Mouse (Mus musculus): ENCODE measurements at regions not wholly inside any gene's neighbourhood (a gene's known extent, or its start where the extent isn't known, plus 50 kb on each side); places are given as distances from the start of the nearest gene placed in this dataset.

DNA sequence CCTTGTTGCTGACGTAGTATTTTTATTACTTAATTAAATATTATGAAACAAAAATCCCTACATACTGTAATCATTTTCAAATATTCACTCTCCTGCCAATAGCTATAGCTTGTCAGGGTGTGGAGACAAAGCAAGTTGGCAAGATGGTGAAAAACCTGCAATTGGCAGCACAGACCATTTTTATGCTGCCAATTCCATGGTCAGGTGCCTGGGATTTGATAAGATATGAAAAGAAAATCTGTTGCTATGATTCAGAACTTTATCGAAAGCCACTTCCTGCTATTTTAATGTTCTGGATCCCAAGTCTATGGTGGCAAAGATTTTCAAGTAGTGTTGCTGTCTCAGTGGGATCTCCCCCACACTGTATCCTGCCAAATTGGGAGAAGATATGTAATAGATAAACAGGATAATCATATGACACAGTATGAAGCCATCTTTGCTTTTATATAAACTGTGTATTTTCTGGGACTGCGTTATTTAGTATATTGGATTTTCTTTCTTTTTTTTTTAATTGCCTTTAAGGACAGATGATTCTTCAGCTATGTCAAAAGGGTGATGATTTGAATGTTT, 165.3 kb upstream of the Lrrc3b start:
- ATAC-seq (ENCODE audit: low FRiP score) (no peak), DNase-seq (ENCODE audit: low spot score) (no peak)
- WGBS, result 93% methylated on average over 3 of the region's 3 CpGs
- Histone ChIP-seq H3K4me3 (replicated peaks; ENCODE audit: low read length) (no peak overlapping the region), H3K9ac (no peak overlapping the region), H3K27me3 (ENCODE audit: control insufficient read depth, insufficient read depth, low read length) (no peaks in the 10 kb centered on the region), H3K4me2 (replicated peaks) (no peak overlapping the region), H3K36me3 (replicated peaks; ENCODE audit: control insufficient read depth, insufficient read depth) (no peaks in the 10 kb centered on the region), H3K4me1 (replicated peaks; ENCODE audit: control insufficient read depth, insufficient read depth, low read length) (no peaks in the 10 kb centered on the region), H3K27ac (no peak overlapping the region), H3K9me3 (ENCODE audit: control insufficient read depth, low read length) (no peaks in the 10 kb centered on the region)

GRCm38 (mm10) chr14:15610166-15610565, 171.4 kb upstream of the Lrrc3b start:
- ATAC-seq (ENCODE audit: low FRiP score) (no peak), DNase-seq (ENCODE audit: low spot score) (no peak)
- WGBS, result 39% methylated on average over 1 of the region's 1 CpGs
- no peaks in the 10 kb centered on the region for H3K4me1 ChIP-seq (replicated peaks; ENCODE audit: control insufficient read depth, insufficient read depth, low read length)
- no peak overlapping the region for H3K4me2 ChIP-seq (replicated peaks)
- no peak overlapping the region for H3K27ac ChIP-seq
- H3K4me3 ChIP-seq (replicated peaks; ENCODE audit: low read length), result no peak overlapping the region
- no peaks in the 10 kb centered on the region for H3K9me3 ChIP-seq (ENCODE audit: control insufficient read depth, low read length)
- H3K9ac ChIP-seq, result no peak overlapping the region
- H3K27me3 ChIP-seq (ENCODE audit: control insufficient read depth, insufficient read depth, low read length), result no peaks in the 10 kb centered on the region
- H3K36me3 ChIP-seq (replicated peaks; ENCODE audit: control insufficient read depth, insufficient read depth), result no peaks in the 10 kb centered on the region

DNA sequence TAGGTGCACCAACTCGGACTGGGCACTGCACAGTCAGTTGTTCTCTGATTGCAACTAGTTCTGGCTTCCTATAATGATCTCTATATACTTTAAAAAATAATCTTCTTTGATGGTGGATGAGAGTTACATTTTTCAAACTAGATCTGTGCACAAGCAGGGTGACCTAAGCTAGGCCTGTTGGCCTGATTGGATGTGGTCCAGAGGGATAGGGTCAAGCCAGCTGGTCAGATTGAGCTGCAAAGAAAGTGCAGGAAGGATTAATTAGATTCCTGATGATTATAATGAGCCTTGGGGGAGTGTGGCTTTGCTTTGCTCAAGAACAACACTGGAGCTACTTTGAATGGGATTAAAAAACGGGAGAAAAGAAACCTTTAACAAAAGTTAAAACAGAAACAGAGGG, 195.8 kb upstream of the Lrrc3b start:
- no peaks in the 10 kb centered on the region for H3K4me1 ChIP-seq (replicated peaks; ENCODE audit: control insufficient read depth, insufficient read depth, low read length)
- no peak for ATAC-seq (ENCODE audit: low FRiP score)
- no peak for DNase-seq (ENCODE audit: low spot score)

DNA sequence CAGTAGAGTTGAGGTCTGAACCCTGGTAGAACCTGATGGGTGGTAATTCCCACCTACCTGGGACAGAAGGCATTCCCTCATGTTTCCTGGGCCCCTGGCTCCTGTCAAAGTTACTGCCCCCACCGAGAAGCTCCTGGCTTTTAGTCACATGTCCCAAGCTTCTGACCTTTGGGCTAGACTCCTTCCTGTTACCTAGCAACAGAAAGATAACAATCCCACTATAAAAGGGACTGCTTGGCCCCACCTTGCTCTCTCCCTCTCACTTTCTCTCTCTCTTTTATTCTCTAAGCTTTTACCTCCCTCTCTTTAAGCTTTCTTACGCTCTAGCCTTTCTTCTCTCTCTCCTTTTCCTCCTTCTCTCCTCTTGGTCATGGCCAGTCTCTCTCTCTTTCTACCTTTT, 198.9 kb upstream of the Lrrc3b start:
- Histone ChIP-seq H3K36me3 (replicated peaks; ENCODE audit: control insufficient read depth, insufficient read depth) (no peaks in the 10 kb centered on the region), H3K4me2 (replicated peaks) (no peak overlapping the region), H3K27me3 (ENCODE audit: control insufficient read depth, insufficient read depth, low read length) (no peaks in the 10 kb centered on the region), H3K4me3 (replicated peaks; ENCODE audit: low read length) (no peak overlapping the region), H3K9ac (no peak overlapping the region), H3K4me1 (replicated peaks; ENCODE audit: control insufficient read depth, insufficient read depth, low read length) (no peaks in the 10 kb centered on the region), H3K9me3 (ENCODE audit: control insufficient read depth, low read length) (no peaks in the 10 kb centered on the region), H3K27ac (no peak overlapping the region)
- WGBS, result 84% methylated on average over 2 of the region's 2 CpGs
- DNase-seq (ENCODE audit: low spot score) (no peak), ATAC-seq (ENCODE audit: low FRiP score) (no peak)

More for the DNA sequence above, 195.8 kb upstream of the Lrrc3b start:
- H3K36me3 ChIP-seq (replicated peaks; ENCODE audit: control insufficient read depth, insufficient read depth), result no peaks in the 10 kb centered on the region
- H3K4me3 ChIP-seq (replicated peaks; ENCODE audit: low read length), result no peak overlapping the region
- no peaks in the 10 kb centered on the region for H3K9me3 ChIP-seq (ENCODE audit: control insufficient read depth, low read length)
- no peak overlapping the region for H3K9ac ChIP-seq
- H3K27me3 ChIP-seq (ENCODE audit: control insufficient read depth, insufficient read depth, low read length), result no peaks in the 10 kb centered on the region
- no peak overlapping the region for H3K27ac ChIP-seq
- 46% methylated on average over 2 of the region's 2 CpGs for WGBS
- no peak overlapping the region for H3K4me2 ChIP-seq (replicated peaks)

DNA sequence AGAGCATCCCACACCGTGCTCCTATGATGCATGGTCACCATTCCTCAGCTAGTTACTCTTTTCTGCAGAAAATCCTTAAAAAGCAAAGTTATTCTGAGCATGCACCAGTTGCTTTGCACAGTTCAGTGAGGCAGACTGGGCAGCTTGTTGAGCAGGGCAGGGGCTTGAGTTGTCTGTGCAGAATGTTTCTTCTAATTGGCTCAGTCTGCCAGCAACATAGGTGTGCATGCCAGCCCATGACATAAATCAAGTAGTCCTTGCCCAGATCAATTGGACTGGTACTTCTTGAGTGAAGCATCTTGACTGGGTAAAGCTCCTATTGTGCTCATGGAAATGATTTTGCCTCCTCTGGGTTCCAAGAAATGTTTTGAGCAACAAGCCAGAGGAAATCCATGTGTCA, 200.1 kb upstream of the Lrrc3b start:
- no peaks in the 10 kb centered on the region for H3K4me1 ChIP-seq (replicated peaks; ENCODE audit: control insufficient read depth, insufficient read depth, low read length)
- H3K9me3 ChIP-seq (ENCODE audit: control insufficient read depth, low read length), result no peaks in the 10 kb centered on the region
- ATAC-seq (ENCODE audit: low FRiP score) (no peak), DNase-seq (ENCODE audit: low spot score) (no peak)
- H3K27me3 ChIP-seq (ENCODE audit: control insufficient read depth, insufficient read depth, low read length), result no peaks in the 10 kb centered on the region
- H3K9ac ChIP-seq, result no peak overlapping the region
- H3K27ac ChIP-seq, result no peak overlapping the region
- WGBS, result 79% methylated on average over 1 of the region's 1 CpGs
- no peak overlapping the region for H3K4me2 ChIP-seq (replicated peaks)
- no peak overlapping the region for H3K4me3 ChIP-seq (replicated peaks; ENCODE audit: low read length)
- H3K36me3 ChIP-seq (replicated peaks; ENCODE audit: control insufficient read depth, insufficient read depth), result no peaks in the 10 kb centered on the region

DNA sequence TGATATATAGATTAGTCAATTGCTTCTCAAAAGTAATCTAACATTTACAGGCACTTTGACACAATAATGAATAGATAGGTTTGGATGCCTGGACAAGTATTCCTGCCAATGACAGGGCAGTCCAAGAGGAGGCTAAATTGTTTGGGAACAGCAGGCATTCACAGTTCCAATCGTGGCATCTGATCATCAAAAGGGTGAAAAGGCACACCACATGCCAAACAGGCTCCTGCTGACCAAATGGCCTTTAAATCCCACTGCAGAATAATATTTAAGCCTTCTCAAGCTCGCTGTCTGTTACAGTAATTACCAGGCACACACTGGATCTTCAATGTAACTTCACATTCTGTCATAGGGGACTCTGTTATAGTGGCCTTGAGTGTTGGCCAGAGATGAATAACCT, 222.1 kb upstream of the Lrrc3b start:
- Histone ChIP-seq H3K27ac (no peak overlapping the region), H3K4me3 (replicated peaks; ENCODE audit: low read length) (no peak overlapping the region), H3K36me3 (replicated peaks; ENCODE audit: control insufficient read depth, insufficient read depth) (no peaks in the 10 kb centered on the region), H3K9ac (no peak overlapping the region), H3K4me2 (replicated peaks) (no peak overlapping the region), H3K9me3 (ENCODE audit: control insufficient read depth, low read length) (no peaks in the 10 kb centered on the region), H3K4me1 (replicated peaks; ENCODE audit: control insufficient read depth, insufficient read depth, low read length) (no peaks in the 10 kb centered on the region), H3K27me3 (ENCODE audit: control insufficient read depth, insufficient read depth, low read length) (no peaks in the 10 kb centered on the region)
- ATAC-seq (ENCODE audit: low FRiP score), result no peak
- WGBS, result 37% methylated on average over 2 of the region's 2 CpGs
- no peak for DNase-seq (ENCODE audit: low spot score)

GRCm38 (mm10) chr14:15672292-15672691, 233.5 kb upstream of the Lrrc3b start:
- no peak overlapping the region for H3K4me3 ChIP-seq (replicated peaks; ENCODE audit: low read length)
- no peak overlapping the region for H3K4me2 ChIP-seq (replicated peaks)
- no peak for DNase-seq (ENCODE audit: low spot score)
- no peak overlapping the region for H3K27ac ChIP-seq
- H3K9ac ChIP-seq, result no peak overlapping the region
- no peaks in the 10 kb centered on the region for H3K4me1 ChIP-seq (replicated peaks; ENCODE audit: control insufficient read depth, insufficient read depth, low read length)
- no peaks in the 10 kb centered on the region for H3K9me3 ChIP-seq (ENCODE audit: control insufficient read depth, low read length)
- H3K27me3 ChIP-seq (ENCODE audit: control insufficient read depth, insufficient read depth, low read length), result no peaks in the 10 kb centered on the region
- ATAC-seq (ENCODE audit: low FRiP score), result no peak
- H3K36me3 ChIP-seq (replicated peaks; ENCODE audit: control insufficient read depth, insufficient read depth), result no peaks in the 10 kb centered on the region

GRCm38 (mm10) chr14:15677218-15677617, 238.4 kb upstream of the Lrrc3b start:
- no peaks in the 10 kb centered on the region for H3K9me3 ChIP-seq (ENCODE audit: control insufficient read depth, low read length)

DNA sequence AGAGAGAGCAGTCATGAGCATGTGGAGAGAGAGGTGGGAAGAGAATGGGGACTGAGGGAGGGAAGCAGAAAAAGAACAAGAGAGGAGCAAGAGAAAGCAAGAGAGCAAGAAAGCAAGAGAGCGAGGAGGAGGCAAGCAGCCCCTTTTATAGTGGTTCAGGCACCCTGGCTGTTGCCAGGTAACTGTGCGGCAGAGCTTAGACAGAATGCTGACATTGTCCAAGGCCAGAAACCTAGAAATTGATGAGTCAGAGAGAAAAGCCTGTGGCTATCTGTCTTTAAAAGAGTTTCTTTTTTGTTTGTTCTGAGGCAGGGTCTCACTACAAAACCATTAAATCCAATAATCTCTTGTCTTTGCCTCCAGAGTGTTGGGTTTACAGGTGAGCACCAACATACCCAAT, 240.7 kb upstream of the Lrrc3b start:
- WGBS, result 53% methylated on average over 2 of the region's 2 CpGs
- Histone ChIP-seq H3K4me3 (replicated peaks; ENCODE audit: low read length) (no peak overlapping the region), H3K36me3 (replicated peaks; ENCODE audit: control insufficient read depth, insufficient read depth) (no peaks in the 10 kb centered on the region), H3K4me2 (replicated peaks) (no peak overlapping the region), H3K4me1 (replicated peaks; ENCODE audit: control insufficient read depth, insufficient read depth, low read length) (no peaks in the 10 kb centered on the region), H3K9ac (no peak overlapping the region), H3K27me3 (ENCODE audit: control insufficient read depth, insufficient read depth, low read length) (no peaks in the 10 kb centered on the region), H3K27ac (no peak overlapping the region), H3K9me3 (ENCODE audit: control insufficient read depth, low read length) (no peaks in the 10 kb centered on the region)
- DNase-seq (ENCODE audit: low spot score) (no peak), ATAC-seq (ENCODE audit: low FRiP score) (no peak)

More at GRCm38 (mm10) chr14:15677218-15677617, 238.4 kb upstream of the Lrrc3b start:
- Histone ChIP-seq H3K4me1 (replicated peaks; ENCODE audit: control insufficient read depth, insufficient read depth, low read length) (no peaks in the 10 kb centered on the region), H3K36me3 (replicated peaks; ENCODE audit: control insufficient read depth, insufficient read depth) (no peaks in the 10 kb centered on the region), H3K27me3 (ENCODE audit: control insufficient read depth, insufficient read depth, low read length) (no peaks in the 10 kb centered on the region), H3K4me3 (replicated peaks; ENCODE audit: low read length) (no peak overlapping the region), H3K27ac (no peak overlapping the region), H3K9ac (no peak overlapping the region), H3K4me2 (replicated peaks) (no peak overlapping the region)
- DNase-seq (ENCODE audit: low spot score) (no peak), ATAC-seq (ENCODE audit: low FRiP score) (no peak)
- WGBS, result 86% methylated on average over 2 of the region's 2 CpGs

- H3K4me2 ChIP-seq (replicated peaks), result no peak overlapping the region
- no peak overlapping the region for H3K27ac ChIP-seq
- no peak overlapping the region for H3K4me3 ChIP-seq (replicated peaks; ENCODE audit: low read length)
- H3K9ac ChIP-seq, result no peak overlapping the region
- no peaks in the 10 kb centered on the region for H3K36me3 ChIP-seq (replicated peaks; ENCODE audit: control insufficient read depth, insufficient read depth)
- no peaks in the 10 kb centered on the region for H3K27me3 ChIP-seq (ENCODE audit: control insufficient read depth, insufficient read depth, low read length)
- 78% methylated on average over 2 of the region's 2 CpGs for WGBS
- DNase-seq (ENCODE audit: low spot score), result no peak
- ATAC-seq (ENCODE audit: low FRiP score), result no peak
- no peaks in the 10 kb centered on the region for H3K9me3 ChIP-seq (ENCODE audit: control insufficient read depth, low read length)
- H3K4me1 ChIP-seq (replicated peaks; ENCODE audit: control insufficient read depth, insufficient read depth, low read length), result no peaks in the 10 kb centered on the region
These were observed 259.2 kb upstream of the Lrrc3b start for GRCm38 (mm10) chr14:15698001-15698400.
